Mouse (Mus musculus) midbrain, embryonic 11.5 days (tissue): Measurements from ENCODE around the gene Tgfbr2. TPM values are rescaled to one million over a fixed set of nuclear protein-coding genes. Genes with fewer than 3 reads are reported as not detected.
A peak's percentile ranks its signal among the peaks of the same experiment; 100 is the strongest.

Experiments used
- ATAC-seq: fragments of 200-750 bp; cut with Nextera tagmentation; 2 replicates; pipeline ENCODE4 v1.8.0; 2017; ENCODE audit warnings: moderate TSS enrichment, moderate library complexity; ENCODE audit not compliant: low FRiP score
- DNase-seq: peaks from one replicate; pipeline ENCODE4 v3.0.0; 2015; ENCODE audit warnings: low spot score; ENCODE audit errors: missing footprints
- H3K27ac ChIP-seq: fragments of 300-500 bp; sonication (generic); 2 replicates; pipeline ENCODE4 v1.5.1; 2014; ENCODE audit warnings: low read depth, low read length
- H3K27me3 ChIP-seq: fragments of 300-500 bp; sonication (generic); 2 replicates; pipeline ENCODE4 v1.6.1; 2014; ENCODE audit warnings: mild to moderate bottlenecking, low read length, moderate library complexity, mixed read lengths; ENCODE audit not compliant: control insufficient read depth, insufficient read depth
- H3K36me3 ChIP-seq: fragments of 300-500 bp; sonication (generic); 2 replicates; pipeline ENCODE4 v1.6.1; 2014; ENCODE audit warnings: mild to moderate bottlenecking, low read length, moderate library complexity, mixed read lengths; ENCODE audit not compliant: control insufficient read depth, insufficient read depth
- H3K4me1 ChIP-seq: fragments of 300-500 bp; sonication (generic); 2 replicates; pipeline ENCODE4 v1.6.1; 2014; ENCODE audit warnings: low read length; ENCODE audit not compliant: control insufficient read depth, insufficient read depth
- H3K4me2 ChIP-seq: fragments of 300-500 bp; sonication (generic); 2 replicates; pipeline ENCODE4 v1.6.1; 2014; ENCODE audit warnings: mild to moderate bottlenecking, moderate library complexity
- H3K4me3 ChIP-seq: fragments of 300-500 bp; sonication (generic); 2 replicates; pipeline ENCODE4 v1.5.1; 2014; ENCODE audit warnings: low read depth, low read length
- H3K9ac ChIP-seq: fragments of 300-500 bp; sonication (generic); 2 replicates; pipeline ENCODE4 v1.6.1; 2014; ENCODE audit warnings: low read length
- H3K9me3 ChIP-seq: fragments of 300-500 bp; sonication (generic); 2 replicates; pipeline ENCODE4 v1.6.1; 2016; ENCODE audit warnings: low read length; ENCODE audit not compliant: control insufficient read depth
- WGBS: fragments of 180-500 bp; shearing (Covaris S2); extraction: QIAGEN DNeasy Blood & Tissue Kit; methylation state at CpG from one replicate; pipeline ENCODE4 v1.1.7; 2014; 5-methylcytosine and 5-hydroxymethylcytosine counted together
- polyA plus RNA-seq: library from polyadenylated mRNA; unstranded; fragments of >200 nt; fragmentation: Nextera tagmentation; extraction: Ambion mirVana; gene quantifications from 2 replicates; pipeline ENCODE4 v1.2.1, GENCODE M21; 2014

Gene Tgfbr2
- polyA plus RNA-seq, 1 experiment from 2014 or later: 9.2 TPM

- 82% methylated on average over 4 of the region's 4 CpGs for WGBS
These were observed 22.3 kb downstream of the Tgfbr2 start for GRCm38 (mm10) chr9:116152878-116153277.

GRCm38 (mm10) chr9:116150725-116151396, 24.3 kb downstream of the Tgfbr2 start:
- Histone ChIP-seq H3K9ac (no peak overlapping the region), H3K4me3 (no peak overlapping the region), H3K4me2 (no peak overlapping the region), H3K9me3 (no peaks in the 10 kb centered on the region), H3K27ac (no peak overlapping the region), H3K27me3 (no peaks in the 10 kb centered on the region), H3K4me1 (peaks cover 11% of the 10 kb centered on the region), H3K36me3 (no peaks in the 10 kb centered on the region)
- WGBS: 11% methylated on average over 6 of the region's 7 CpGs
- no peak for DNase-seq
- no peak for ATAC-seq

More at GRCm38 (mm10) chr9:116152878-116153277, 22.3 kb downstream of the Tgfbr2 start:
- H3K4me1 ChIP-seq: peaks cover 6% of the 10 kb centered on the region; the same call in 1 of the 2 replicates
- no peaks in the 10 kb centered on the region for H3K9me3 ChIP-seq
- H3K9ac ChIP-seq: no peak overlapping the region
- no peak overlapping the region for H3K4me3 ChIP-seq
- H3K27me3 ChIP-seq: no peaks in the 10 kb centered on the region
- no peak overlapping the region for H3K4me2 ChIP-seq
- peak; percentile 54 for DNase-seq
- no peaks in the 10 kb centered on the region for H3K36me3 ChIP-seq
- ATAC-seq: no peak
- H3K27ac ChIP-seq: no peak overlapping the region

- Histone ChIP-seq H3K9ac (no peak overlapping the region), H3K4me2 (no peak overlapping the region), H3K4me3 (no peak overlapping the region), H3K36me3 (no peaks in the 10 kb centered on the region), H3K27me3 (no peaks in the 10 kb centered on the region), H3K27ac (no peak overlapping the region), H3K9me3 (no peaks in the 10 kb centered on the region), H3K4me1 (peaks cover 11% of the 10 kb centered on the region)
- no peak for DNase-seq
- no peak for ATAC-seq
- 96% methylated on average over 7 of the region's 7 CpGs for WGBS
These were observed 26.4 kb downstream of the Tgfbr2 start for GRCm38 (mm10) chr9:116148809-116149208.

GRCm38 (mm10) chr9:116146235-116146634, 28.9 kb downstream of the Tgfbr2 start:
- WGBS: 61% methylated on average over 9 of the region's 9 CpGs
- H3K27me3 ChIP-seq: no peaks in the 10 kb centered on the region
- no peak overlapping the region for H3K4me2 ChIP-seq
- no peaks in the 10 kb centered on the region for H3K9me3 ChIP-seq
- ATAC-seq (no peak), DNase-seq (no peak)
- peaks cover 11% of the 10 kb centered on the region for H3K4me1 ChIP-seq
- H3K36me3 ChIP-seq: no peaks in the 10 kb centered on the region
- no peak overlapping the region; the same call in 1 of the 2 replicates for H3K9ac ChIP-seq
- no peak overlapping the region; the same call in 1 of the 2 replicates for H3K27ac ChIP-seq
- no peak overlapping the region for H3K4me3 ChIP-seq

- DNase-seq (peak; percentile 75), ATAC-seq (no peak)
- Histone ChIP-seq H3K27ac (no peak overlapping the region), H3K4me2 (no peak overlapping the region), H3K36me3 (no peaks in the 10 kb centered on the region), H3K9me3 (no peaks in the 10 kb centered on the region), H3K27me3 (no peaks in the 10 kb centered on the region), H3K4me3 (no peak overlapping the region), H3K9ac (no peak overlapping the region), H3K4me1 (peaks cover 7% of the 10 kb centered on the region)
- WGBS: 60% methylated on average over 10 of the region's 10 CpGs
These were observed 29.9 kb downstream of the Tgfbr2 start for GRCm38 (mm10) chr9:116145231-116145641.

GRCm38 (mm10) chr9:116140422-116140821, 34.7 kb downstream of the Tgfbr2 start:
- Histone ChIP-seq H3K4me3 (no peak overlapping the region), H3K27ac (no peak overlapping the region), H3K27me3 (no peaks in the 10 kb centered on the region), H3K4me2 (no peak overlapping the region), H3K4me1 (no peaks in the 10 kb centered on the region), H3K9ac (no peak overlapping the region), H3K9me3 (no peaks in the 10 kb centered on the region), H3K36me3 (no peaks in the 10 kb centered on the region)
- ATAC-seq: no peak
- WGBS: 97% methylated on average over 6 of the region's 6 CpGs
- DNase-seq: no peak

- H3K9me3 ChIP-seq: no peaks in the 10 kb centered on the region
- no peak overlapping the region for H3K4me3 ChIP-seq
- H3K27ac ChIP-seq: no peak overlapping the region
- no peak for DNase-seq
- no peaks in the 10 kb centered on the region for H3K36me3 ChIP-seq
- H3K9ac ChIP-seq: no peak overlapping the region
- no peaks in the 10 kb centered on the region for H3K4me1 ChIP-seq
- WGBS: 74% methylated on average over 7 of the region's 7 CpGs
- H3K4me2 ChIP-seq: no peak overlapping the region
- ATAC-seq: no peak
- no peaks in the 10 kb centered on the region for H3K27me3 ChIP-seq
These were observed 35.6 kb downstream of the Tgfbr2 start for GRCm38 (mm10) chr9:116139549-116139948.

- no peaks in the 10 kb centered on the region for H3K4me1 ChIP-seq
- DNase-seq (no peak), ATAC-seq (0 out of 2 replicates have a peak, but pooled peaks have one; percentile 42)
- no peak overlapping the region for H3K9ac ChIP-seq
- H3K9me3 ChIP-seq: no peaks in the 10 kb centered on the region
- no peak overlapping the region for H3K4me2 ChIP-seq
- no peak overlapping the region for H3K27ac ChIP-seq
- H3K36me3 ChIP-seq: no peaks in the 10 kb centered on the region
- H3K4me3 ChIP-seq: no peak overlapping the region
- H3K27me3 ChIP-seq: no peaks in the 10 kb centered on the region
- WGBS: 77% methylated on average over 11 of the region's 11 CpGs
These were observed 36.5 kb downstream of the Tgfbr2 start for GRCm38 (mm10) chr9:116138595-116139134.

- H3K9ac ChIP-seq: no peak overlapping the region
- H3K27ac ChIP-seq: no peak overlapping the region
- no peaks in the 10 kb centered on the region for H3K9me3 ChIP-seq
- DNase-seq (no peak), ATAC-seq (no peak)
- H3K4me2 ChIP-seq: no peak overlapping the region
- no peaks in the 10 kb centered on the region for H3K27me3 ChIP-seq
- 79% methylated on average over 3 of the region's 3 CpGs for WGBS
- H3K4me1 ChIP-seq: no peaks in the 10 kb centered on the region
- H3K4me3 ChIP-seq: no peak overlapping the region
- no peaks in the 10 kb centered on the region for H3K36me3 ChIP-seq
These were observed 37.5 kb downstream of the Tgfbr2 start for GRCm38 (mm10) chr9:116137645-116138044.
